Mouse (Mus musculus) olfactory bulb, adult 2 months (tissue): ENCODE measurements around the gene Hmbs. TPM values are rescaled to one million over a fixed set of nuclear protein-coding genes. Genes with fewer than 3 reads are reported as not detected.

Source experiments
- H3K27ac ChIP-seq: fragments of 200-500 bp; 2 replicates; pipeline ENCODE4 v1.5.1; 2012; ENCODE audit warnings: low read depth, low read length; ENCODE audit not compliant: insufficient read depth
- H3K4me1 ChIP-seq: fragments of 200-500 bp; 2 replicates; pipeline ENCODE4 v1.6.1; 2012; ENCODE audit warnings: low read length; ENCODE audit not compliant: control insufficient read depth, insufficient read depth
- H3K4me3 ChIP-seq: fragments of 200-500 bp; 2 replicates; pipeline ENCODE4 v1.5.1; 2012; ENCODE audit warnings: mild to moderate bottlenecking, low read depth, low read length, moderate library complexity; ENCODE audit not compliant: insufficient read depth
- CTCF ChIP-seq: fragments of 200-500 bp; IDR thresholded peaks from 2 replicates; pipeline ENCODE4 v1.5.1; 2012; ENCODE audit warnings: low read depth, mild to moderate bottlenecking, low read length, moderate library complexity; ENCODE audit not compliant: insufficient read depth
- POLR2A ChIP-seq: fragments of 200-500 bp; IDR thresholded peaks from 2 replicates; pipeline ENCODE4 v1.6.1; 2012; ENCODE audit warnings: mild to moderate bottlenecking, low read depth, low read length, moderate library complexity; ENCODE audit not compliant: insufficient read depth
- WGBS: fragments of 180-500 bp; shearing (Covaris S2); methylation state at CpG from one replicate; pipeline ENCODE4 v1.1.7; 2018; 5-methylcytosine and 5-hydroxymethylcytosine counted together
- polyA plus RNA-seq: library from polyadenylated mRNA; stranded (reverse); fragments of >200 nt; gene quantifications from 2 replicates; pipeline ENCODE4 v1.2.4, GENCODE M21; 2012; ENCODE audit warnings: low replicate concordance; ENCODE audit not compliant: missing spikeins, insufficient read depth, insufficient read length

Gene Hmbs
- polyA plus RNA-seq, 1 experiment: not detected

DNA sequence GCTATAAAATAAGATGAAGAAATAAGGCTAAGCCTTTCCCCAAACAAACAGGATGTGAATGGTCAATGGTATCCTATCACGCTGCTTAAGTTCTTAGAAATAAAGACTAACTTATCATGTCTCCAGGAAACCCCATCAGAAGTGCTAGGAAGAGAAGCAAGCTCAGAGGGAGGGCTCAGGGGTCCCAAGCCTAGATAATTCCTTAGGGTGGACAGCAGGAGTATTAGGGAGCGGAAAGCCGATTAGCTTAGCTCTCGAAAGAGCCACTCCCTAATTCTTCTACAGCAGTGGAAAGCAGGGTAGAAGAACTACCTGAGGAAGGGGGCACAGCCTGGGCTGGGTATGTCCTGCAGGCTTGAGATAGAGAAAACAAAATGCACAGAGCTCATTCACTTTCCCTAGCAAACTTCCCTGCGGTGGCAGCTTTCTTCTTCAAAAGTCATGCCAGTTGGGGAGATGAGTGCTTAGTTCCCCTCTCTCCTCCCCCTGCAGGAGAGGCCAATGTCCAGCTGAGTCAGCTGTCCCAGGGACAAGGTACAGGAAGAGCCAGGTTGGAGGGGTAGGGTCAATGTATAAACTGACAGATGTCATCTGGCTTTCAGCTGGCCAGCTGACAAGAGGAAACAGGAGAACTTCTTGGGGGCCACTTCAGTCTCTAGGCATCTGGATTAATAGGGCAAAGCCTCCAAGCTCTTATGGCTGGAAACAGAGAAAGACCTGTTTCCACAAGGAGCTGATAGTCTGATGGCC is 25.8 kb downstream of the Hmbs start:
- Histone ChIP-seq H3K27ac (no peak overlapping the region), H3K4me3 (peak overlapping the region; percentile 86), H3K4me1 (peaks cover 38% of the 10 kb centered on the region)
- 28% methylated on average over 5 of the region's 5 CpGs for WGBS
- TF ChIP-seq CTCF (no peak), POLR2A (no peak)

- 53% methylated on average over 4 of the region's 4 CpGs for WGBS
- Histone ChIP-seq H3K4me1 (peaks cover 38% of the 10 kb centered on the region), H3K4me3 (peak overlapping the region; percentile 25), H3K27ac (no peak overlapping the region)
- TF ChIP-seq CTCF (no peak), POLR2A (no peak)
These were observed 26.6 kb downstream of the Hmbs start for GRCm38 (mm10) chr9:44317452-44317851.

GRCm38 (mm10) chr9:44314910-44315309 is 29.1 kb downstream of the Hmbs start:
- no peak for TF ChIP-seq CTCF
- 91% methylated on average over 18 of the region's 18 CpGs for WGBS
- Histone ChIP-seq H3K4me1 (peaks cover 49% of the 10 kb centered on the region), H3K4me3 (no peak overlapping the region), H3K27ac (no peak overlapping the region)

GRCm38 (mm10) chr9:44314257-44314547 is 29.8 kb downstream of the Hmbs start:
- Histone ChIP-seq H3K4me1 (peaks cover 49% of the 10 kb centered on the region), H3K27ac (peak overlapping the region; percentile 46), H3K4me3 (no peak overlapping the region)
- TF ChIP-seq POLR2A (no peak), CTCF (no peak)
- 29% methylated on average over 4 of the region's 4 CpGs for WGBS

GRCm38 (mm10) chr9:44313476-44314256 is 30.4 kb downstream of the Hmbs start:
- peak overlapping the region; percentile 67 for H3K27ac ChIP-seq
- H3K4me3 ChIP-seq: no peak overlapping the region
- WGBS: 48% methylated on average over 19 of the region's 19 CpGs
- no peak for TF ChIP-seq CTCF
- no peak for TF ChIP-seq POLR2A
- H3K4me1 ChIP-seq: peaks cover 48% of the 10 kb centered on the region

DNA sequence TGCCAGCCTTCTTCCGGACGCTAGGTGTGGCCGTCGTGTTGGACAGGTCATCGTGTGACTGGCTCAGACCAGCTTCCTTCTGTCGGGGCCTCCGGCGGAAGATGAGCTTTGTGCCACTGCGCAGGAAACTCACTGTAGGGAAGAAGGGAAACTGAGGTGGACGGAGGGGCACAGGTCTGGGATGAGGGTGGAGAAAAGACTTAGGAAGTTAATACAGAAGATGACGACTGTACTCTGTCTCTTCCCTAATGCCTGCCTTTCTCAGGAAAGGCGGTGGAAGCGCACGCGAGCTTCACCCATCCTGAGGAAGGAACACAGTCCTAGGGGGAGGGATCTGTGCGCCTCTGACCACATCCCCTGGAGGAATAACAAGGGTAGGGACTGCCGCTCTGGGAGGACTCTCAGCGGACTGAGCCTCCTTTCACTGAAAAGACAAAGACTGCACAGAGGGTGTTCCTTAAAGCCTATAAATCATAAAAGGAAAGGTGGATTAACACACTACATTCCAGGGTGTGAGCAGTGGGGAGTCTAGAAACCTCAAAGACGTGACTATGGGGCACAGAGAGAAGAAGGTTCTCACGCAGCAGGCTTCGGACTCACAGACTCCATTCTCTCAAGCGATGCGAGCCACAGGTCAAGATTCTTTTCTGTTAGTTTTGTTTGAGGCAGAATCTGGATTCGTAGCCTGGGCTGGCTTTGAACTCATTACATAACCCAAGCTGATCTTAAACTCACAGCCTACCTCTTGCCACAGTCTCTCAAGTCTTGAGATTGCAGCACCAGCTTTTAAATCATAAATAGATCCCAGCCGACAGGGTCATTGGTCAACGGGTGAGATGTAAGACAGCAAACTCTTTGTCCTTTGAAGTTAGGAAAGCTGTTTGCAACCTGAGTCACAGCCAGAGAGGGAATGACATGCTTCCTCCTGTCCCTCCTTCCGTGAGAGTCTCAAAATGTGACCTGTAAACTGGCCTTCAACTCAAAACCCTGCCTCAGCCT is 32.6 kb downstream of the Hmbs start:
- Histone ChIP-seq H3K4me1 (peaks cover 32% of the 10 kb centered on the region), H3K27ac (0 out of 2 replicates have a peak overlapping the region, but pooled peaks have one; percentile 26), H3K4me3 (no peak overlapping the region)
- WGBS: 33% methylated on average over 27 of the region's 27 CpGs
- no peak for TF ChIP-seq POLR2A
- no peak for TF ChIP-seq CTCF

- 0 out of 2 replicates have a peak overlapping the region, but pooled peaks have one; percentile 26 for H3K27ac ChIP-seq
- TF ChIP-seq CTCF (no peak), POLR2A (no peak)
- peaks cover 30% of the 10 kb centered on the region for H3K4me1 ChIP-seq
- no peak overlapping the region for H3K4me3 ChIP-seq
- WGBS: 57% methylated on average over 10 of the region's 10 CpGs
These were observed 33.3 kb downstream of the Hmbs start for GRCm38 (mm10) chr9:44310750-44311135.

DNA sequence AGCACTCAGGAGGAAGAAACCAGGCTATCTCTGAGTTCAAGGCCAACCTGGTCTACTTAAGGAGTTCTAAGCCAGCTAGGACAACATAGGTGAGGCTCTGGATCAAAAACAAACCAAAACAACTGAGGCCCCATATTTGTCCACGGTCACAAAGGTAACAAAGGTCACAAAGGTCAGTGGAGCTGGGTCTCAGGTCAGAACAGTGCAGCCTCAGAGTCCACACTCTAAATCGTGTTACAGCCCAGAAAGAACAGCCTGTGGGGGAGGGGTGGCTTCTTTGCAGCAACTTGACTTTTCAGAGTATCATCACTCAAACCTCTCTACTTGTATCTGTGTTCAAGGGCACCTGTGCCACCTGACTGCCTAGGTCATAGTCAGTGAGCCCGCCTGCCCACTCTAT is 34.3 kb downstream of the Hmbs start:
- Histone ChIP-seq H3K27ac (no peak overlapping the region), H3K4me3 (no peak overlapping the region), H3K4me1 (peaks cover 23% of the 10 kb centered on the region)
- no peak for TF ChIP-seq CTCF
- no peak for TF ChIP-seq POLR2A
- WGBS: 74% methylated on average over 3 of the region's 3 CpGs

DNA sequence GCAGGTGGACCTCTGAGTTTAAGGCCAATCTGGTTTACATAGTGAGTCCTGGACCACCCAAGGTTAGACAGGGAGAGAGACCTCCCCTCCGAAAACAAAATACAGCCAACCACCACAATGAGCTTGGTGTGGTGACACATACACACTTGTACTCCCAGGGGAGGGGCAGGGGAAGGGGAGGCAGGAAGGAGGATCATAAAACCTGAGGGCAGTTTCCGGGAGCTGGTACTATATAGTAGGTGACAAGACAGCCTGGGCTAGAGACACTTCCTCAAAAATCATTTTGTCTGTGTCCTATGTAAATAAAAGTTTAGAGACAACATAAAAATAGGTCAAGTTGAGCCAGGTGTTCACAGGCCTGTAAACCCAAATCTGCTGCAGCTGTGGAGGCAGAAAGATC is 36.8 kb downstream of the Hmbs start:
- H3K27ac ChIP-seq: no peak overlapping the region
- WGBS: 96% methylated on average over 2 of the region's 2 CpGs
- no peak overlapping the region for H3K4me3 ChIP-seq
- peaks cover 16% of the 10 kb centered on the region for H3K4me1 ChIP-seq
- TF ChIP-seq CTCF: no peak
- no peak for TF ChIP-seq POLR2A
